Mouse (Mus musculus): ENCODE measurements around the gene Fam214b. TPM values are rescaled to one million over a fixed set of nuclear protein-coding genes. Genes with fewer than 3 reads are reported as not detected.
A peak's percentile ranks its signal among the peaks of the same experiment; 100 is the strongest.

The Fam214b gene
- polyA plus RNA-seq (2014; fragmentation: Nextera tagmentation; extraction: Ambion mirVana): 19.7 and 20.8 TPM in 2 replicates

DNA sequence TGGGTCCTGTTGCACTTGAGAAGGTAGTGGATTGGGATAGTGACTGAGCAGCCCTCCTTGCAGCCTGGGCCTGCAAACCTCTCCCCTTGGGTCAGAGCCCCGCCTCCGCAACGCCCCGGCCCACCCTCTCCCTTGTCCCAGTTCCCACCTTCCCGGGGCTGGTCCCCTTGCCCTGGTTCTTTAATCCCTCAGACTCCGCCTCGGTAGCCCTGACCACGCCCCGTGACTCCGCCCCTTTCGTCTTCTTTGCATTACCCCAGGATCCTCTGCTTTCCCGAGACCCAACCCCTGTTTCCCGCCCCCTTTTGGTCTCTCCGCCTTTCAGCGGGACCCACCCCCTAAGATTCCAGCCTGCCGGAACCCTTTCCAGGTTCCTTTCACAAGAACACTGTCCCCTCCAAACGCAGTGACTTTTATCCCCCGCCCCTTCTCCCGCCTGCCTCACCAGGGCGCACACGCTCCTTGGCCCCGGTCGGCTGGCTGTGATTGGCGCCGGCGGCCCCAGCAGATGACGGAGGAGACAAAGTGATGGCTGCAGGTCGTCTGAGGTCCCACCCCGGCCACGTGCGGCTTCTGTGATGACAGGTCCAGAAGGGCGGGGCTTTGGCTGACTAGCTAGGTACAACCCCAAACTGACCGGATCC lies at the start of gene Fam214b:
Fam214b (minus strand) TSS at position 562 of the 644 bp plus-strand sequence.
- H3K27ac ChIP-seq (ENCODE audit: low read depth, low read length): peak within 1 kb of the TSS; percentile 87
- no peaks in the 10 kb centered on the region for H3K27me3 ChIP-seq (ENCODE audit: control insufficient read depth, insufficient read depth, low read length)
- no peaks in the 10 kb centered on the region for H3K9me3 ChIP-seq (ENCODE audit: control insufficient read depth, low read length)
- peak within 1 kb of the TSS; percentile 49 for H3K9ac ChIP-seq (ENCODE audit: low read depth, low read length)
- DNase-seq (ENCODE audit: low spot score): peak; percentile 99
- H3K4me2 ChIP-seq (replicated peaks; ENCODE audit: low read depth, low read length): peak within 1 kb of the TSS; percentile 45
- peak within 1 kb of the TSS; percentile 49 for H3K4me3 ChIP-seq (ENCODE audit: low read depth, low read length)
- WGBS: under 1% methylated on average over 33 of the region's 33 CpGs
- 0 out of 2 replicates have a peak, but pooled peaks cover 2% of the 10 kb centered on the region for H3K4me1 ChIP-seq (replicated peaks; ENCODE audit: control insufficient read depth, insufficient read depth, low read length)
- peak; percentile 87 for ATAC-seq (ENCODE audit: low FRiP score)
- H3K36me3 ChIP-seq (ENCODE audit: control insufficient read depth, insufficient read depth, low read length): no peaks in the 10 kb centered on the region

DNA sequence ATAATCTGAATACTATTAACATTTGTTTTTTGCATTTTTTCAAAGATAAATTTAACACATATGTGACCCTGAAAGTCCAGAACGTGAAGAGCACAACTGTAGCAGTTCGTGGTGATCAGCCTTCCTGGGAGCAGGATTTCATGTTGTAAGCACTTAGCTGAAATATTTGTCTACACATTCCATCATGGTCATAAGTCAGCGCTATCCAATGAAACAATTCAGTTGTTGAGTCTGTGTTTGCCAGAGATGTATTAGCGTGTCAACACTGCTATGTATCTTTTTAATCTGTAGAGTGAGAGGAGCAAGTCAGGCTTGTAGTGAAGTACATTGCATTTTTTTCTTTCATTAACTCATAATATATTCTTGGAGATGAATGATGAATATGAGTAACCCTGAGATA lies 45.2 kb upstream of the Fam214b start:
- Histone ChIP-seq H3K27ac (ENCODE audit: low read depth, low read length) (no peak overlapping the region), H3K9me3 (ENCODE audit: control insufficient read depth, low read length) (no peaks in the 10 kb centered on the region), H3K4me1 (replicated peaks; ENCODE audit: control insufficient read depth, insufficient read depth, low read length) (no peaks in the 10 kb centered on the region), H3K9ac (ENCODE audit: low read depth, low read length) (no peak overlapping the region), H3K36me3 (ENCODE audit: control insufficient read depth, insufficient read depth, low read length) (no peaks in the 10 kb centered on the region), H3K4me2 (replicated peaks; ENCODE audit: low read depth, low read length) (no peak overlapping the region), H3K27me3 (ENCODE audit: control insufficient read depth, insufficient read depth, low read length) (no peaks in the 10 kb centered on the region), H3K4me3 (ENCODE audit: low read depth, low read length) (no peak overlapping the region)
- WGBS: 80% methylated on average over 4 of the region's 4 CpGs
- ATAC-seq (ENCODE audit: low FRiP score) (no peak), DNase-seq (ENCODE audit: low spot score) (no peak)

DNA sequence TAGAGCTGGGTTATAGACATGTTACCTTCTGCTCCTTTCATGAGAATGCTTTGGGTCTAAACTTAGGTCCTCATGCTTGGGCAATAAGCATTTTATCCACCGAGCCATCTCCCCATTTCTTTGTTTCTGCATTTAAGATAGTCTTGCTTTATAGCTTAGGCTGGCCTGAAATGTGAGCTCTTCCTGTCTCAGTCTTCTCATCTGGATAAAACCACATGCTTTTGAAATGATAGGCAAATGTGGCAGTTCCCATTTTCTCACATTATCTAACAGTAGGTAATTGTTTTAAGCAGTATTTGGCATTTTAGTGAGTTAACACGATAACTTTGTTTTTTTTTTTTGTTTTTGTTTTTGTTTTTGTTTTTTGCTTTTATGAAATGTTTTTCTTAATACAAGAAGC lies 43.9 kb upstream of the Fam214b start:
- H3K4me2 ChIP-seq (replicated peaks; ENCODE audit: low read depth, low read length): no peak overlapping the region
- WGBS: 89% methylated on average over 2 of the region's 2 CpGs
- H3K9me3 ChIP-seq (ENCODE audit: control insufficient read depth, low read length): no peaks in the 10 kb centered on the region
- H3K9ac ChIP-seq (ENCODE audit: low read depth, low read length): no peak overlapping the region
- no peaks in the 10 kb centered on the region for H3K27me3 ChIP-seq (ENCODE audit: control insufficient read depth, insufficient read depth, low read length)
- no peak overlapping the region for H3K4me3 ChIP-seq (ENCODE audit: low read depth, low read length)
- no peaks in the 10 kb centered on the region for H3K4me1 ChIP-seq (replicated peaks; ENCODE audit: control insufficient read depth, insufficient read depth, low read length)
- DNase-seq (ENCODE audit: low spot score) (no peak), ATAC-seq (ENCODE audit: low FRiP score) (no peak)
- no peaks in the 10 kb centered on the region for H3K36me3 ChIP-seq (ENCODE audit: control insufficient read depth, insufficient read depth, low read length)
- H3K27ac ChIP-seq (ENCODE audit: low read depth, low read length): no peak overlapping the region

DNA sequence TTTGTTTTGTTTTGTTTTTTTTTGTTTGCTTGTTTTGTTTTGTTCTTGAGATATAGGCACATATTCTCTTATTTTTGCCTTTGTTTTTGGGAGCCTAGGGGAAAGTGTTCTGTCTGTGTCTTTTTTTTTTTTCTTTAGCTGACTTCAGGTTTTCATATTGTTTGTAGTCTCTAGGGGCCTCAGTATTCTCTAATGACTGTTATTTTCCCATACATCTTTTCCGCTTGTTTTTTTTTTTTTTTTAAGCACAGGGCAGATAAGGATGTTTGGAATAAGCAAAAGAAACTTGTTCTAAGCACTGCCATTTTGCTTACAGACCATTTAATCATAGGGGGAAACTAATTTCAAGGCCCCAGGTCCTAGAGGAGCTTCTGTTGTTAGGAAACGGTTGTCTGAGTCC lies 36.4 kb upstream of the Fam214b start:
- 86% methylated on average over 2 of the region's 2 CpGs for WGBS
- no peaks in the 10 kb centered on the region for H3K36me3 ChIP-seq (ENCODE audit: control insufficient read depth, insufficient read depth, low read length)
- DNase-seq (ENCODE audit: low spot score) (no peak), ATAC-seq (ENCODE audit: low FRiP score) (no peak)
- H3K9ac ChIP-seq (ENCODE audit: low read depth, low read length): no peak overlapping the region
- no peak overlapping the region for H3K4me3 ChIP-seq (ENCODE audit: low read depth, low read length)
- H3K27me3 ChIP-seq (ENCODE audit: control insufficient read depth, insufficient read depth, low read length): no peaks in the 10 kb centered on the region
- no peaks in the 10 kb centered on the region for H3K9me3 ChIP-seq (ENCODE audit: control insufficient read depth, low read length)
- H3K27ac ChIP-seq (ENCODE audit: low read depth, low read length): no peak overlapping the region
- no peaks in the 10 kb centered on the region for H3K4me1 ChIP-seq (replicated peaks; ENCODE audit: control insufficient read depth, insufficient read depth, low read length)
- H3K4me2 ChIP-seq (replicated peaks; ENCODE audit: low read depth, low read length): no peak overlapping the region

DNA sequence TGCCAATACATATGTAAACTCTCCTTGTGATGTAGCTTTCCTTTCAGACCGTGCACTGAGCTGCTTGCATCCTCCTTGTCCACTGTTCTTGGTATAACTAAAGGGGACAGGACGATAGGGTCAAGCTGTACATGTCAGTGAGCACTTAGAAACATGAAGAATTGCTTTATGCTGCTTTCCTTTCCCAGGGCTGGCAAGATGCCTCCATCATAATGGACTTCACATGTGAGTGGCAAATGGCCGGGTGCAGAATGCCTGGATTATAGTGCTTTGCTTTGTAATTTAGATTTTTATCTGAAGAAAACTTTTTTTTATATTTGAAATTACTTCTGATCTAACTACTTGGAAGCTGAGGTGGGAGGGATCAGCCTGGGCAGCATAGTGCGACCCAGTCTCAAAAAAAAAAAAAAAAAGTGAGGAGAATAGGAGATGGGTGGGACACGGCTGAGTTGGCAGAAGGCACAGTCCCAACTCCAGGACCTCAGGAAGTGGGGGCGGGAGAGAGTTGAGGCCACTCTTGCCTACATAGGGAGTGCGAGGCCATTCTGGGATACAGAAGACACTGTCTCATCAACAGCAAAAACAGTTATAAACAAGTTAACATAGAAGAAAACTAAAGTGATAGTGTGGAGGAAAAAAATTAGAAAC lies 32.2 kb upstream of the Fam214b start:
- Histone ChIP-seq H3K4me1 (replicated peaks; ENCODE audit: control insufficient read depth, insufficient read depth, low read length) (no peaks in the 10 kb centered on the region), H3K36me3 (ENCODE audit: control insufficient read depth, insufficient read depth, low read length) (no peaks in the 10 kb centered on the region), H3K4me2 (replicated peaks; ENCODE audit: low read depth, low read length) (no peak overlapping the region), H3K9ac (ENCODE audit: low read depth, low read length) (no peak overlapping the region), H3K9me3 (ENCODE audit: control insufficient read depth, low read length) (no peaks in the 10 kb centered on the region), H3K27ac (ENCODE audit: low read depth, low read length) (no peak overlapping the region), H3K4me3 (ENCODE audit: low read depth, low read length) (no peak overlapping the region), H3K27me3 (ENCODE audit: control insufficient read depth, insufficient read depth, low read length) (no peaks in the 10 kb centered on the region)
- DNase-seq (ENCODE audit: low spot score) (no peak), ATAC-seq (ENCODE audit: low FRiP score) (no peak)
- 68% methylated on average over 7 of the region's 7 CpGs for WGBS

DNA sequence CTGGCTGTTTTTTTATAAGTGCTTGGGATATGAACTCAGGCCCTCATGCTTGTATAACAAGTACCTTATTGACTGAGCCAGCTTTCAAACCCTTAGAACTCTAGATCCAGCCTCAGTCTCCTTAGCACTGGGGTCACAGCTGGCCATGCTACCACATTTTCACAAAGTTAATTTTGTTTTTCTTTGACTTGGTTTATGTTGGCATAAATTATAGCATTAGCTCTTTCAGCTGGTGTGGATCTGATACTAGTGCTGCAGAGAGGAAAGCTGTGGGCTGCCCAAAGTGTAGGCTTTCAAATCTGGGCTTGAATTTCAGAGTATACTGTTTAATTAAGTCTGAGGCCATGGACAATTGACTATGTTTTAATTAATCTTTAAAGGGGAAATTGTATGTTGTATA lies 28.9 kb upstream of the Fam214b start:
- DNase-seq (ENCODE audit: low spot score) (no peak), ATAC-seq (ENCODE audit: low FRiP score) (no peak)
- no peak overlapping the region for H3K4me3 ChIP-seq (ENCODE audit: low read depth, low read length)
- H3K27ac ChIP-seq (ENCODE audit: low read depth, low read length): no peak overlapping the region
- no peaks in the 10 kb centered on the region for H3K36me3 ChIP-seq (ENCODE audit: control insufficient read depth, insufficient read depth, low read length)
- H3K9me3 ChIP-seq (ENCODE audit: control insufficient read depth, low read length): no peaks in the 10 kb centered on the region
- no peak overlapping the region for H3K9ac ChIP-seq (ENCODE audit: low read depth, low read length)
- no peak overlapping the region for H3K4me2 ChIP-seq (replicated peaks; ENCODE audit: low read depth, low read length)
- no peaks in the 10 kb centered on the region for H3K27me3 ChIP-seq (ENCODE audit: control insufficient read depth, insufficient read depth, low read length)
- no peaks in the 10 kb centered on the region for H3K4me1 ChIP-seq (replicated peaks; ENCODE audit: control insufficient read depth, insufficient read depth, low read length)

DNA sequence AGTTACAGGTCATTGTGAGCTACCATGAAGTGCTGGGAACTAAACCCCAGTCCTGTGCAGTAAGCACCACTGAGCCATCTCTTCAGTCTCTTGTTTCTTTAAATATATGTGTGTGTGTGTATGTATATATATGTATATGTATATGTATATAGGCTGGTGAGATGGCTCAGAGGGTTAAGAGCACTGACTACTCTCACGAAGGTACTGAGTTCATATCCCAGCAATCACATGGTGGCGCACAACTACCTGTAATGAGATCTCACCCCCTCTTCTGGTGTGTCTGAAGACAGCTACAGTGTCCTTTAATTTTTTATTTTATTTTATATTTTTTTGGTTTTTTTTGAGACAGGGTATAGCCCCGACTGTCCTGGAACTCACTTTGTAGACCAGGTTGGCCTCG lies 19.5 kb upstream of the Fam214b start:
- ATAC-seq (ENCODE audit: low FRiP score) (no peak), DNase-seq (ENCODE audit: low spot score) (no peak)
- H3K36me3 ChIP-seq (ENCODE audit: control insufficient read depth, insufficient read depth, low read length): no peaks in the 10 kb centered on the region
- WGBS: 94% methylated on average over 4 of the region's 4 CpGs
- no peaks in the 10 kb centered on the region for H3K9me3 ChIP-seq (ENCODE audit: control insufficient read depth, low read length)
- H3K27ac ChIP-seq (ENCODE audit: low read depth, low read length): no peak overlapping the region
- no peaks in the 10 kb centered on the region for H3K4me1 ChIP-seq (replicated peaks; ENCODE audit: control insufficient read depth, insufficient read depth, low read length)
- no peak overlapping the region for H3K4me2 ChIP-seq (replicated peaks; ENCODE audit: low read depth, low read length)
- no peak overlapping the region for H3K9ac ChIP-seq (ENCODE audit: low read depth, low read length)
- no peak overlapping the region for H3K4me3 ChIP-seq (ENCODE audit: low read depth, low read length)
- H3K27me3 ChIP-seq (ENCODE audit: control insufficient read depth, insufficient read depth, low read length): no peaks in the 10 kb centered on the region

DNA sequence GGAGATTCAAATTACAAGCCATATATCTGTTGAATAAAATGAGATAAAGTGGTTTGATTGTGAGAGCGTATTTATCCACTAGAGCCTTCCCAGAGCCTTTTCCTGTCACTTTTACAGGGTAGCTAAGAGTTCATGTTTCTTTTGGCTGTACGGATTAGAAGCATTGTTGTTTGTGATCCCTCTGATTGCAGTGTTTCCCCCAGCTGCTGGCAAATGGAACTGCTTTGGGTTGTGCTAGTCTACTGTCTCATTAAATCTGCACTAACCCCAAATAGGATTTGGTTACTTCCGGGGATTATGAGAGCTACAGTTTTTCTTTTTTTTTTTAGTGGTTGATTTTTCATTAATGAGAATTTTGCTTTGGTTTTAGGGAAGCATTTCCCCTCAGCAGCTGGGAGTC lies 14.3 kb upstream of the Fam214b start:
- Histone ChIP-seq H3K4me1 (replicated peaks; ENCODE audit: control insufficient read depth, insufficient read depth, low read length) (no peaks in the 10 kb centered on the region), H3K27ac (ENCODE audit: low read depth, low read length) (no peak overlapping the region), H3K27me3 (ENCODE audit: control insufficient read depth, insufficient read depth, low read length) (no peaks in the 10 kb centered on the region), H3K4me3 (ENCODE audit: low read depth, low read length) (no peak overlapping the region), H3K9ac (ENCODE audit: low read depth, low read length) (no peak overlapping the region), H3K9me3 (ENCODE audit: control insufficient read depth, low read length) (no peaks in the 10 kb centered on the region), H3K36me3 (ENCODE audit: control insufficient read depth, insufficient read depth, low read length) (no peaks in the 10 kb centered on the region), H3K4me2 (replicated peaks; ENCODE audit: low read depth, low read length) (no peak overlapping the region)
- 77% methylated on average over 3 of the region's 3 CpGs for WGBS
- DNase-seq (ENCODE audit: low spot score): no peak
- no peak for ATAC-seq (ENCODE audit: low FRiP score)

DNA sequence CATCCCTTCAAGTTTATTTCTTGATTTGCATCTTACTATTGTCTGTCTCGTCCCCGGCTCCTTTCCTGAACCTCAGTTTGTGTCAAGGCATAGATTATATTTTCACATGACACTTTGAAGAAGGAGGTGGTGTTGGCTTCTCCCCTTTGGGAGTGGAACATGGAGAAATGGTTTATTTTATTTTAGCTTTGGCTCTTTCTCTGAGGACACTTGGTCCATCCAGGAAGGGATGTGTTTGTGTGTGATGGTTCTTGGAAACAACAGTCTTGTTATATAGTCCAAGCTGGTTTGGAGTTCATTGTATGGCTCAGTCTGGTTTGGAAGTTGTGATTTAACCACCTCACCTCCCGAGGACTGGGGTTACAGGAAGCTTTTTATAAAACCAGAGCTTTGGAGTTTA lies 13.7 kb upstream of the Fam214b start:
- Histone ChIP-seq H3K4me1 (replicated peaks; ENCODE audit: control insufficient read depth, insufficient read depth, low read length) (no peaks in the 10 kb centered on the region), H3K36me3 (ENCODE audit: control insufficient read depth, insufficient read depth, low read length) (no peaks in the 10 kb centered on the region), H3K4me2 (replicated peaks; ENCODE audit: low read depth, low read length) (peak overlapping the region; percentile 80), H3K9me3 (ENCODE audit: control insufficient read depth, low read length) (no peaks in the 10 kb centered on the region), H3K27ac (ENCODE audit: low read depth, low read length) (no peak overlapping the region), H3K27me3 (ENCODE audit: control insufficient read depth, insufficient read depth, low read length) (no peaks in the 10 kb centered on the region), H3K9ac (ENCODE audit: low read depth, low read length) (no peak overlapping the region), H3K4me3 (ENCODE audit: low read depth, low read length) (peak overlapping the region; percentile 76)
- 47% methylated on average over 3 of the region's 3 CpGs for WGBS
- ATAC-seq (ENCODE audit: low FRiP score) (no peak), DNase-seq (ENCODE audit: low spot score) (no peak)

All from hindbrain, embryonic 11.5 days (tissue).